Mouse (Mus musculus) embryonic facial prominence, embryonic 12.5 days (tissue): ENCODE results near the gene 5830473C10Rik. TPM values are rescaled to one million over a fixed set of nuclear protein-coding genes. Genes with fewer than 3 reads are reported as not detected.

ENCODE experiments used
- ATAC-seq: fragments of 200-750 bp; cut with Nextera tagmentation; 2 replicates; pipeline ENCODE4 v1.8.0; 2017; ENCODE audit not compliant: insufficient number of reproducible peaks, insufficient read depth, low FRiP score, low TSS enrichment
- H3K27ac ChIP-seq: fragments of 300-500 bp; sonication (generic); 2 replicates; pipeline ENCODE4 v1.5.1; 2016; ENCODE audit warnings: mild to moderate bottlenecking
- H3K27me3 ChIP-seq: fragments of 300-500 bp; sonication (generic); 2 replicates; pipeline ENCODE4 v1.6.1; 2016; ENCODE audit warnings: mild to moderate bottlenecking, moderate library complexity
- H3K36me3 ChIP-seq: fragments of 300-500 bp; sonication (generic); 2 replicates; pipeline ENCODE4 v1.6.1; 2016; ENCODE audit warnings: mild to moderate bottlenecking
- H3K4me1 ChIP-seq: fragments of 300-500 bp; sonication (generic); 2 replicates; pipeline ENCODE4 v1.6.1; 2016
- H3K4me2 ChIP-seq: fragments of 300-500 bp; sonication (generic); replicated peaks from 2 replicates; pipeline ENCODE4 v1.6.1; 2016; ENCODE audit warnings: mild to moderate bottlenecking, moderate library complexity
- H3K4me3 ChIP-seq: fragments of 300-500 bp; sonication (generic); 2 replicates; pipeline ENCODE4 v1.5.1; 2016; ENCODE audit warnings: mild to moderate bottlenecking
- H3K9ac ChIP-seq: fragments of 300-500 bp; sonication (generic); 2 replicates; pipeline ENCODE4 v1.6.1; 2016; ENCODE audit warnings: mild to moderate bottlenecking, moderate library complexity
- H3K9me3 ChIP-seq: fragments of 300-500 bp; sonication (generic); 2 replicates; pipeline ENCODE4 v1.6.1; 2016; ENCODE audit warnings: mild to moderate bottlenecking, moderate library complexity
- WGBS: fragments of 180-500 bp; shearing (Covaris S2); methylation state at CpG from one replicate; pipeline ENCODE4 v1.1.7; 2016; 5-methylcytosine and 5-hydroxymethylcytosine counted together
- polyA plus RNA-seq: library from polyadenylated mRNA; unstranded; fragments of >200 nt; fragmentation: Nextera tagmentation; extraction: Ambion mirVana; gene quantifications from 2 replicates; pipeline ENCODE4 v1.2.1, GENCODE M21; 2016

The 5830473C10Rik gene
- polyA plus RNA-seq, 1 experiment from 2014 or later, result 0.13 TPM

DNA sequence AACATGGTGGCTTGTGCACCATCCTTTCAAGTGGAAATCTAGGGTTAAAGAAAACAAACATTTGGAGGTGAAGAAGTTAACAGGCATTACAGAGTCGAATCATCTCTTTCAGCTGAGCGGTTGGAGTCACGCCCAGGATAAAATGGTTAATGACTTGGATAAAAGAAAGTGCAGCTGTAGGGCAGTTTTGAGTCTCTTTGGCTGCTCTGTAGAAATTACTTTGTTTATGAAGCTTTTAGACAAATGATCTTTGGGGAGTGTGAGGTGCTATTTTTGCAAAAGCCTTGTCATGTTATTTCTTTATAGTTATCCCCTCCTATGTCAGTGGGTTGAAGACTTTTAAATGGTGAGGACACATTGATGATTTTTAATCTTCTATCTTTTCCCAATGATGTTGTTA, 10.3 kb downstream of the 5830473C10Rik start:
- no peak for ATAC-seq
- no peak overlapping the region for H3K4me2 ChIP-seq
- no peak overlapping the region for H3K4me3 ChIP-seq
- no peaks in the 10 kb centered on the region for H3K9me3 ChIP-seq
- H3K4me1 ChIP-seq, result 0 out of 2 replicates have a peak, but pooled peaks cover 2% of the 10 kb centered on the region
- no peak overlapping the region for H3K9ac ChIP-seq
- H3K27ac ChIP-seq, result no peak overlapping the region
- no peaks in the 10 kb centered on the region for H3K27me3 ChIP-seq
- H3K36me3 ChIP-seq, result no peaks in the 10 kb centered on the region
- WGBS, result 46% methylated on average over 3 of the region's 3 CpGs

DNA sequence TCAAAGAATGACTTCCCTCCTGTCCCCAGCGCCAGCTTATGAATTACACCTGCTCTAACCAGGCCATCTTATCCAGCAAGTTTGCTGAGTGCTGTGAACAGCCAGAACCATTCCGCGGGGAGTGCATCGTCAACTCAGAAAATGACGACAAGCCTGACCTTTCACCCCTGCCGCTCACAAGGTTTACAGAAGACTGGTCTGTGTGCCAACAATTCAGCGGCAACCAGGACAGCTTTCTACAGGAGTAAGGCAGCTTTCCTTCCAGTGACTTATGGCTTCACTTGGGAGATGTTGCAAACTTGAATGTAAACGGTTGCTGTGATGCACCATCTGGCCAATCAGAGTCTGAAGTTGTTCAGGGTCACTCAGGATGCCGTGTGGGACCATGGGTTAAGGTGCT, 16.8 kb downstream of the 5830473C10Rik start:
- no peak overlapping the region for H3K9ac ChIP-seq
- 73% methylated on average over 9 of the region's 9 CpGs for WGBS

DNA sequence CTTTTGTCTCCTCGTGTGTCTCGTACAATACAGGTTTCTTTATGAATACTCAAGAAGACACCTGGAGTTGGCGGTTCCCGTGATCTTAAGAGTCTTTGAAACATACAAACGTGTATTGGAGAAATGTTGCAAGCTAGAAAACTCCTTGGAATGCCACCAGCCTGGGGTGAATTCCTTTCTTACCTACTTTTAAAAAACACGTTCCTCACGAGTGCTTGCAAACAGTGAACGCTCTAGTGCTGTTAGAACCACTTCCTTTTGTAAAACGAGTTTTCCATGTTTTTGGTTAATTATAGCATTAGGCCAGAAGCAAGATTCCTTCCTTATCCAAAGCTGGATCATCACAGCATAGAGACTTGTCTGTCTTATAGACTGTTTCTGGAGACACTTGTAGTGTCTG, 18.6 kb downstream of the 5830473C10Rik start:
- WGBS, result 82% methylated on average over 9 of the region's 9 CpGs
- Histone ChIP-seq H3K9me3 (no peaks in the 10 kb centered on the region), H3K36me3 (no peaks in the 10 kb centered on the region), H3K27ac (no peak overlapping the region), H3K4me2 (no peak overlapping the region), H3K9ac (no peak overlapping the region), H3K4me3 (no peak overlapping the region), H3K27me3 (no peaks in the 10 kb centered on the region), H3K4me1 (no peaks in the 10 kb centered on the region)
- no peak for ATAC-seq

More for the DNA sequence above, 16.8 kb downstream of the 5830473C10Rik start:
- H3K27ac ChIP-seq, result no peak overlapping the region
- H3K4me2 ChIP-seq, result no peak overlapping the region
- H3K27me3 ChIP-seq, result no peaks in the 10 kb centered on the region
- no peaks in the 10 kb centered on the region for H3K9me3 ChIP-seq
- H3K4me3 ChIP-seq, result no peak overlapping the region
- no peaks in the 10 kb centered on the region for H3K36me3 ChIP-seq
- no peaks in the 10 kb centered on the region for H3K4me1 ChIP-seq
- no peak for ATAC-seq

DNA sequence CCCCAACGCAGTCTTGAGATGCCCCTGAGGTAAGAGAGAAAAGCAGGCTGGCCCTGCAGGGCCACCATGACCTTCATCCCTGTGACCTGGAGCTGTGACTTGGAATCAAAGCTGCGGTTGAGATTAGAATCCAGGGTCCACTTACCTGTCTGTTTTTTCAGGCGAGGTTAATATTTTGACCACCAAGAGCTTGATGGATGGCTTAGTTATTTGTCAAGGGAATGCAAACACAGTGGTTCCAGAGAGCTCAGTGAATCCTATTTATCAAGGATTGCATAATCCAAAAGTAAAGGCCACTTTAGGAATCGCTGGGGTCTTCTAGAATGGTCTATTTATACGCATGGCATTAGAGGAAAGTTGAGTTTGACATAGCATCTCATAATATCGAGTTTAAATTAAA, 21.3 kb downstream of the 5830473C10Rik start:
- Histone ChIP-seq H3K36me3 (no peaks in the 10 kb centered on the region), H3K27ac (no peak overlapping the region), H3K9me3 (no peaks in the 10 kb centered on the region), H3K9ac (no peak overlapping the region), H3K4me3 (no peak overlapping the region), H3K4me2 (no peak overlapping the region), H3K4me1 (no peaks in the 10 kb centered on the region), H3K27me3 (no peaks in the 10 kb centered on the region)
- WGBS, result 88% methylated on average over 6 of the region's 6 CpGs
- no peak for ATAC-seq

DNA sequence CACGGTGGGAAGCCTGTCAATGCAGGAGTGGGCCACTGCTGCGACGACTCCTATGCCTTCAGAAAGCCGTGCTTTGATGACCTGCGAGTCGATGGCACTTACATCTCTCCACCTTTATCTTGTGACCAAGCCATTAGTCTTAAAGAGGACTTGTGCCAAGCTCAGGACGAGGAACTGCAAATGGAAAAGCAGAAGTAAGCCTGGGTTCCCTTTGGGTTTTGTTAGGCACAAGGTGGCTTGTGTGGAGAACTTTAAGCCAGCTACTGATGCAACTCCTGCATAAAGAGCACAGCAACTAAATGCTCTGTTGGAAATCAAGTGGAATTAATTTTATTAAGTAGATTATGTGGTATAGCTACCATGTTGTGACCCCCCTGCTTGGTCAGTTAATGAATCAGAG, 23.9 kb downstream of the 5830473C10Rik start:
- Histone ChIP-seq H3K27me3 (no peaks in the 10 kb centered on the region), H3K4me1 (no peaks in the 10 kb centered on the region), H3K27ac (no peak overlapping the region), H3K9me3 (no peaks in the 10 kb centered on the region), H3K9ac (no peak overlapping the region), H3K4me2 (no peak overlapping the region), H3K36me3 (no peaks in the 10 kb centered on the region), H3K4me3 (no peak overlapping the region)
- WGBS, result 85% methylated on average over 7 of the region's 7 CpGs
- no peak for ATAC-seq

GRCm38 (mm10) chr5:90586511-90586910, 25.6 kb downstream of the 5830473C10Rik start:
- 75% methylated on average over 5 of the region's 5 CpGs for WGBS
- H3K4me2 ChIP-seq, result no peak overlapping the region
- no peak for ATAC-seq
- no peaks in the 10 kb centered on the region for H3K9me3 ChIP-seq
- H3K27me3 ChIP-seq, result no peaks in the 10 kb centered on the region
- no peaks in the 10 kb centered on the region for H3K36me3 ChIP-seq
- no peak overlapping the region for H3K27ac ChIP-seq
- no peak overlapping the region for H3K9ac ChIP-seq
- no peak overlapping the region for H3K4me3 ChIP-seq
- H3K4me1 ChIP-seq, result no peaks in the 10 kb centered on the region

DNA sequence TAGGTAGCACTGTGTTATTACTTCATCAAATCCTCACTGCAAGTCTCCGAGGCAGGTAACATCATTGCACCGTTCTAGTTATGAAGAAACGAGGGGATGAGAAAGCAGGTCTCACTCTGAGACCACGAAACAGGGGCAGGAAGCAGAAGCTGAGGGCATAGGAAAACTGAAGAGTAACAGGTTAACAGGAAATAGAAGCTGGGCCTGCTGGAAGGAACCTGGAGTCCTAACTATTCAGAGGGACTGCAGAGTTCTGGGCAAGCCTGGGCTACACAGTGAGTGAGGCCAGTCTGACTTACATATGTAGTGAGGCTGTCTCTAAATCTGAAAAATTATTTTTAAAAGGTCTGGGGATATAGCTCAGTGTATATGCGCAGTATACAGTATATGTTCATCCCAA, 27.2 kb downstream of the 5830473C10Rik start:
- no peaks in the 10 kb centered on the region for H3K36me3 ChIP-seq
- H3K9ac ChIP-seq, result no peak overlapping the region
- 93% methylated on average over 5 of the region's 5 CpGs for WGBS
- no peak for ATAC-seq
- no peak overlapping the region for H3K27ac ChIP-seq
- H3K27me3 ChIP-seq, result no peaks in the 10 kb centered on the region
- no peaks in the 10 kb centered on the region for H3K9me3 ChIP-seq
- no peak overlapping the region for H3K4me3 ChIP-seq
- H3K4me1 ChIP-seq, result no peaks in the 10 kb centered on the region
- no peak overlapping the region for H3K4me2 ChIP-seq

- H3K9ac ChIP-seq, result no peak overlapping the region
- no peaks in the 10 kb centered on the region for H3K36me3 ChIP-seq
- no peak overlapping the region for H3K27ac ChIP-seq
- H3K4me1 ChIP-seq, result no peaks in the 10 kb centered on the region
- ATAC-seq, result no peak; the same call in 1 of the 2 replicates
- peak overlapping the region; percentile 29 for H3K4me3 ChIP-seq
- peak overlapping the region; percentile 53 for H3K4me2 ChIP-seq
- no peaks in the 10 kb centered on the region for H3K9me3 ChIP-seq
- 27% methylated on average over 25 of the region's 25 CpGs for WGBS
- no peaks in the 10 kb centered on the region for H3K27me3 ChIP-seq
Measured at GRCm38 (mm10) chr5:90588708-90589595, 28.0 kb downstream of the 5830473C10Rik start.

- no peaks in the 10 kb centered on the region for H3K4me1 ChIP-seq
- H3K4me3 ChIP-seq, result no peak overlapping the region
- no peak for ATAC-seq
- no peak overlapping the region for H3K4me2 ChIP-seq
- no peak overlapping the region for H3K9ac ChIP-seq
- no peak overlapping the region for H3K27ac ChIP-seq
- H3K27me3 ChIP-seq, result no peaks in the 10 kb centered on the region
- H3K9me3 ChIP-seq, result no peaks in the 10 kb centered on the region
- no peaks in the 10 kb centered on the region for H3K36me3 ChIP-seq
- 81% methylated on average over 10 of the region's 10 CpGs for WGBS
Measured at GRCm38 (mm10) chr5:90590676-90591075, 29.8 kb downstream of the 5830473C10Rik start.

- H3K4me2 ChIP-seq, result no peak overlapping the region
- H3K9ac ChIP-seq, result no peak overlapping the region
- H3K4me1 ChIP-seq, result no peaks in the 10 kb centered on the region
- no peaks in the 10 kb centered on the region for H3K36me3 ChIP-seq
- H3K27me3 ChIP-seq, result no peaks in the 10 kb centered on the region
- no peaks in the 10 kb centered on the region for H3K9me3 ChIP-seq
- no peak for ATAC-seq
- WGBS, result 78% methylated on average over 6 of the region's 6 CpGs
- no peak overlapping the region for H3K4me3 ChIP-seq
- H3K27ac ChIP-seq, result no peak overlapping the region
Measured at GRCm38 (mm10) chr5:90591936-90592335, 31.0 kb downstream of the 5830473C10Rik start.

GRCm38 (mm10) chr5:90594945-90595344, 34.0 kb downstream of the 5830473C10Rik start:
- 90% methylated on average over 13 of the region's 13 CpGs for WGBS

GRCm38 (mm10) chr5:90596155-90596554, 35.2 kb downstream of the 5830473C10Rik start:
- Histone ChIP-seq H3K4me3 (no peak overlapping the region), H3K9ac (no peak overlapping the region), H3K27ac (no peak overlapping the region), H3K36me3 (no peaks in the 10 kb centered on the region), H3K4me2 (no peak overlapping the region), H3K4me1 (no peaks in the 10 kb centered on the region), H3K27me3 (no peaks in the 10 kb centered on the region), H3K9me3 (no peaks in the 10 kb centered on the region)
- WGBS, result 79% methylated on average over 6 of the region's 6 CpGs
- ATAC-seq, result no peak

More at GRCm38 (mm10) chr5:90594945-90595344, 34.0 kb downstream of the 5830473C10Rik start:
- Histone ChIP-seq H3K4me1 (no peaks in the 10 kb centered on the region), H3K4me2 (no peak overlapping the region), H3K27me3 (no peaks in the 10 kb centered on the region), H3K36me3 (no peaks in the 10 kb centered on the region), H3K9ac (no peak overlapping the region), H3K9me3 (no peaks in the 10 kb centered on the region), H3K27ac (no peak overlapping the region), H3K4me3 (no peak overlapping the region)
- no peak for ATAC-seq
